Mouse (Mus musculus): ENCODE measurements around the gene Abhd17a.

GRCm38 (mm10) chr10:80621940-80622660 lies 32.0 kb upstream of the Abhd17a start:
- TF ChIP-seq CTCF (IDR thresholded peaks at IDR 0.05; ENCODE audit: borderline replicate concordance, control insufficient read depth, extremely low read depth, insufficient read depth, low read length, poor library complexity) = no peak
- no peak for TF ChIP-seq POLR2A (IDR thresholded peaks at IDR 0.05; ENCODE audit: control insufficient read depth, extremely low read depth, insufficient read depth, low read length, poor library complexity)

Measured in thymus, adult 2 months (tissue).